Mouse (Mus musculus) thymus, adult 2 months (tissue): Measurements from ENCODE around the gene Nxpe3. TPM values are rescaled to one million over a fixed set of nuclear protein-coding genes. Genes with fewer than 3 reads are reported as not detected.
"Not testable (repeated sequence)": the region's sequence is repeated elsewhere in the genome, so short reads cannot be mapped to it uniquely, and the experiment has no call there.

Experiments
- DNase-seq: peaks from one replicate; pipeline ENCODE4 v3.0.0; 2021
- H3K27ac ChIP-seq: fragments of 200-500 bp; 2 replicates; pipeline ENCODE4 v1.5.1; 2012; ENCODE audit warnings: low read length, control low read depth; ENCODE audit not compliant: control insufficient read depth, insufficient read depth
- H3K27me3 ChIP-seq: fragments of 200-500 bp; 2 replicates; pipeline ENCODE4 v1.6.1; 2012; ENCODE audit warnings: mild to moderate bottlenecking, low read length, moderate library complexity, mixed read lengths; ENCODE audit not compliant: control insufficient read depth, insufficient read depth
- H3K36me3 ChIP-seq: fragments of 200-500 bp; 2 replicates; pipeline ENCODE4 v1.6.1; 2012; ENCODE audit warnings: mild to moderate bottlenecking, low read length, moderate library complexity; ENCODE audit not compliant: control insufficient read depth, insufficient read depth
- H3K4me1 ChIP-seq: fragments of 200-500 bp; replicated peaks from 2 replicates; pipeline ENCODE4 v1.6.1; 2012; ENCODE audit warnings: low read length; ENCODE audit not compliant: control insufficient read depth, insufficient read depth
- H3K4me3 ChIP-seq: fragments of 200-500 bp; 2 replicates; pipeline ENCODE4 v1.5.1; 2012; ENCODE audit warnings: mild to moderate bottlenecking, low read length, control low read depth, moderate library complexity; ENCODE audit not compliant: control insufficient read depth, insufficient read depth
- CTCF ChIP-seq: fragments of 200-500 bp; IDR thresholded peaks from 2 replicates; pipeline ENCODE4 v1.5.1; 2012; ENCODE audit warnings: mild to moderate bottlenecking, control low read depth, low read length, moderate library complexity, borderline replicate concordance; ENCODE audit not compliant: control insufficient read depth, poor library complexity, insufficient read depth; ENCODE audit errors: extremely low read depth
- POLR2A ChIP-seq: fragments of 200-500 bp; IDR thresholded peaks from 2 replicates; pipeline ENCODE4 v1.6.1; 2012; ENCODE audit warnings: mild to moderate bottlenecking, low read length, control low read depth, moderate library complexity; ENCODE audit not compliant: control insufficient read depth, poor library complexity, insufficient read depth; ENCODE audit errors: extremely low read depth
- WGBS: fragments of 180-500 bp; shearing (Covaris S2); methylation state at CpG from one replicate; pipeline ENCODE4 v1.1.7; 2018; 5-methylcytosine and 5-hydroxymethylcytosine counted together
- polyA plus RNA-seq: library from polyadenylated mRNA; depleted of rRNA; stranded (reverse); fragments of >200 nt; gene quantifications from 2 replicates; pipeline ENCODE4 v1.2.3, GENCODE M21; 2012

The Nxpe3 gene
- polyA plus RNA-seq, 1 experiment: 5.2 TPM

GRCm38 (mm10) chr16:55838510-55839474 is 56.3 kb downstream of the Nxpe3 start, which contains the start of gene Nfkbiz:
Gene Nfkbiz, minus strand, starts transcription at chr16:55838899.
- H3K27me3 ChIP-seq: no peaks in the 10 kb centered on the region
- DNase-seq: peak; percentile 77
- H3K4me3 ChIP-seq: peak within 1 kb of the TSS; percentile 80
- peaks cover 2% of the 10 kb centered on the region; the same call in 1 of the 2 replicates for H3K36me3 ChIP-seq
- WGBS: under 1% methylated on average over 40 of the region's 40 CpGs
- peaks cover 8% of the 10 kb centered on the region for H3K4me1 ChIP-seq
- peak within 1 kb of the TSS; percentile 9 for H3K27ac ChIP-seq
- peak; percentile 34; the same call in 1 of the 2 replicates for TF ChIP-seq POLR2A
- TF ChIP-seq CTCF: no peak

- no peak overlapping the region for H3K27ac ChIP-seq
- no peaks in the 10 kb centered on the region for H3K27me3 ChIP-seq
- no peak for DNase-seq
- H3K36me3 ChIP-seq: no peaks in the 10 kb centered on the region
- WGBS: under 1% methylated on average over 3 of the region's 3 CpGs
- peak overlapping the region; percentile 80 for H3K4me3 ChIP-seq
- TF ChIP-seq CTCF: no peak
- no peak for TF ChIP-seq POLR2A
- peaks cover 8% of the 10 kb centered on the region for H3K4me1 ChIP-seq
Observed at GRCm38 (mm10) chr16:55838129-55838509, 57.0 kb downstream of the Nxpe3 start.

- not testable (repeated sequence) for H3K4me1 ChIP-seq, H3K27ac ChIP-seq, DNase-seq, H3K36me3 ChIP-seq, H3K4me3 ChIP-seq, H3K27me3 ChIP-seq
- WGBS: 95% methylated on average over 8 of the region's 8 CpGs
Observed at GRCm38 (mm10) chr16:55837653-55838052, 57.4 kb downstream of the Nxpe3 start.

GRCm38 (mm10) chr16:55837168-55837567 is 57.9 kb downstream of the Nxpe3 start:
- no peak for TF ChIP-seq CTCF
- TF ChIP-seq POLR2A: no peak
- 92% methylated on average over 2 of the region's 2 CpGs for WGBS
- peaks cover 8% of the 10 kb centered on the region for H3K4me1 ChIP-seq
- H3K36me3 ChIP-seq: no peaks in the 10 kb centered on the region
- H3K27ac ChIP-seq: no peak overlapping the region
- no peak for DNase-seq
- no peaks in the 10 kb centered on the region for H3K27me3 ChIP-seq
- H3K4me3 ChIP-seq: no peak overlapping the region

- Histone ChIP-seq H3K4me1 (peaks cover 8% of the 10 kb centered on the region), H3K4me3 (no peak overlapping the region), H3K36me3 (no peaks in the 10 kb centered on the region), H3K27ac (no peak overlapping the region), H3K27me3 (no peaks in the 10 kb centered on the region)
- no peak for DNase-seq
- TF ChIP-seq POLR2A (no peak), CTCF (no peak)
Observed at GRCm38 (mm10) chr16:55835798-55836197, 59.3 kb downstream of the Nxpe3 start.

GRCm38 (mm10) chr16:55832617-55833016 is 62.5 kb downstream of the Nxpe3 start:
- TF ChIP-seq CTCF: no peak
- TF ChIP-seq POLR2A: no peak
- Histone ChIP-seq H3K4me1 (peaks cover 6% of the 10 kb centered on the region), H3K27me3 (no peaks in the 10 kb centered on the region), H3K36me3 (no peaks in the 10 kb centered on the region), H3K4me3 (no peak overlapping the region), H3K27ac (no peak overlapping the region)
- no peak for DNase-seq
- 97% methylated on average over 8 of the region's 8 CpGs for WGBS

- 84% methylated on average over 6 of the region's 6 CpGs for WGBS
- no peak overlapping the region for H3K4me3 ChIP-seq
- H3K36me3 ChIP-seq: no peaks in the 10 kb centered on the region
- no peak for TF ChIP-seq POLR2A
- no peak for TF ChIP-seq CTCF
- DNase-seq: no peak
- no peak overlapping the region for H3K27ac ChIP-seq
- H3K27me3 ChIP-seq: no peaks in the 10 kb centered on the region
- H3K4me1 ChIP-seq: peaks cover 6% of the 10 kb centered on the region
Observed at GRCm38 (mm10) chr16:55832040-55832439, 63.0 kb downstream of the Nxpe3 start.
